Mouse (Mus musculus) neural tube, embryonic 11.5 days (tissue): Measurements from ENCODE around the gene Tfeb. TPM values are rescaled to one million over a fixed set of nuclear protein-coding genes. Genes with fewer than 3 reads are reported as not detected.

Experiments used
- ATAC-seq: fragments of 200-750 bp; cut with Nextera tagmentation; 2 replicates; pipeline ENCODE4 v1.8.0; 2017; ENCODE audit warnings: moderate number of reproducible peaks, mild to moderate bottlenecking, moderate TSS enrichment, moderate library complexity; ENCODE audit not compliant: insufficient read depth, low FRiP score, low TSS enrichment
- DNase-seq: peaks from one replicate; pipeline ENCODE4 v3.0.0-alpha.2; 2015; ENCODE audit warnings: low spot score
- H3K27ac ChIP-seq: fragments of 300-500 bp; sonication (generic); 2 replicates; pipeline ENCODE4 v1.5.1; 2014; ENCODE audit warnings: low read depth, mild to moderate bottlenecking, low read length
- H3K27me3 ChIP-seq: fragments of 300-500 bp; sonication (generic); 2 replicates; pipeline ENCODE4 v1.6.1; 2014; ENCODE audit warnings: mild to moderate bottlenecking, low read length, mixed read lengths; ENCODE audit not compliant: control insufficient read depth, insufficient read depth
- H3K36me3 ChIP-seq: fragments of 300-500 bp; sonication (generic); 2 replicates; pipeline ENCODE4 v1.6.1; 2014; ENCODE audit warnings: mild to moderate bottlenecking, low read length, moderate library complexity, mixed read lengths; ENCODE audit not compliant: control insufficient read depth, insufficient read depth
- H3K4me1 ChIP-seq: fragments of 300-500 bp; sonication (generic); 2 replicates; pipeline ENCODE4 v1.6.1; 2014; ENCODE audit warnings: low read length, mixed read lengths; ENCODE audit not compliant: control insufficient read depth, insufficient read depth
- H3K4me2 ChIP-seq: fragments of 300-500 bp; sonication (generic); 2 replicates; pipeline ENCODE4 v1.6.1; 2014; ENCODE audit warnings: low read depth, mild to moderate bottlenecking, moderate library complexity
- H3K4me3 ChIP-seq: fragments of 300-500 bp; sonication (generic); 2 replicates; pipeline ENCODE4 v1.5.1; 2014; ENCODE audit warnings: low read depth, low read length
- H3K9ac ChIP-seq: fragments of 300-500 bp; sonication (generic); 2 replicates; pipeline ENCODE4 v1.6.1; 2014; ENCODE audit warnings: mild to moderate bottlenecking, low read length
- H3K9me3 ChIP-seq: fragments of 300-500 bp; sonication (generic); 2 replicates; pipeline ENCODE4 v1.6.1; 2016; ENCODE audit warnings: low read length; ENCODE audit not compliant: control insufficient read depth
- WGBS: fragments of 180-500 bp; shearing (Covaris S2); extraction: QIAGEN DNeasy Blood & Tissue Kit; methylation state at CpG from one replicate; pipeline ENCODE4 v1.1.7; 2014; 5-methylcytosine and 5-hydroxymethylcytosine counted together
- polyA plus RNA-seq: library from polyadenylated mRNA; unstranded; fragments of >200 nt; fragmentation: Nextera tagmentation; extraction: Ambion mirVana; gene quantifications from 2 replicates; pipeline ENCODE4 v1.2.1, GENCODE M21; 2014

Tfeb gene
- 1.8 and 2.0 TPM in 2 replicates for polyA plus RNA-seq

DNA sequence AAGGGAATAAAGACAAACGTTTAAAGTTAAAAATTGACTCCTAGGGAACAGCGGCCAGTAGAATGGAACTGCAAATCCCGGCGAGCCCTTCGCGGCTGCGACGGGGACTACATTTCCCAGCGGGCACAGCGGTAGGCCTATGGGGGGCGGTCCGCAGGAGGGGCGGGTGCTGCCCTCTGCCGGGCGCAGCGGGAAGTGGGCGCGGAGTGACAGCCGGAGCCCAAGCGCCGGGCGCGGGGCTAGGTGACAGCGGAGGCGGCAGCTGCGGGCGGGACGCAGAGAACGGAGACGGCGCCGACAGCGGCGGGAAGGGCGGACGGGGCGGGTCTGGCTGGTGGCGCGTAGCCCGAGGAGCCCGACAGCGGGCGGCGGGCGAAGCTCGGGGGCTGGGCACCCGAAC is at the start of gene Tfeb:
TSS of gene Tfeb (plus strand) at position 175 of the 400 bp plus-strand sequence.
- Histone ChIP-seq H3K4me2 (peak within 1 kb of the TSS; percentile 97), H3K4me3 (peak within 1 kb of the TSS; percentile 53), H3K27ac (no peak within 1 kb of the TSS), H3K9ac (peak within 1 kb of the TSS; percentile 61), H3K4me1 (peaks cover 18% of the 10 kb centered on the region), H3K27me3 (peaks cover 23% of the 10 kb centered on the region), H3K36me3 (no peaks in the 10 kb centered on the region), H3K9me3 (no peaks in the 10 kb centered on the region)
- DNase-seq (peak; percentile 97), ATAC-seq (peak; percentile 65)
- WGBS = under 1% methylated on average over 47 of the region's 47 CpGs

DNA sequence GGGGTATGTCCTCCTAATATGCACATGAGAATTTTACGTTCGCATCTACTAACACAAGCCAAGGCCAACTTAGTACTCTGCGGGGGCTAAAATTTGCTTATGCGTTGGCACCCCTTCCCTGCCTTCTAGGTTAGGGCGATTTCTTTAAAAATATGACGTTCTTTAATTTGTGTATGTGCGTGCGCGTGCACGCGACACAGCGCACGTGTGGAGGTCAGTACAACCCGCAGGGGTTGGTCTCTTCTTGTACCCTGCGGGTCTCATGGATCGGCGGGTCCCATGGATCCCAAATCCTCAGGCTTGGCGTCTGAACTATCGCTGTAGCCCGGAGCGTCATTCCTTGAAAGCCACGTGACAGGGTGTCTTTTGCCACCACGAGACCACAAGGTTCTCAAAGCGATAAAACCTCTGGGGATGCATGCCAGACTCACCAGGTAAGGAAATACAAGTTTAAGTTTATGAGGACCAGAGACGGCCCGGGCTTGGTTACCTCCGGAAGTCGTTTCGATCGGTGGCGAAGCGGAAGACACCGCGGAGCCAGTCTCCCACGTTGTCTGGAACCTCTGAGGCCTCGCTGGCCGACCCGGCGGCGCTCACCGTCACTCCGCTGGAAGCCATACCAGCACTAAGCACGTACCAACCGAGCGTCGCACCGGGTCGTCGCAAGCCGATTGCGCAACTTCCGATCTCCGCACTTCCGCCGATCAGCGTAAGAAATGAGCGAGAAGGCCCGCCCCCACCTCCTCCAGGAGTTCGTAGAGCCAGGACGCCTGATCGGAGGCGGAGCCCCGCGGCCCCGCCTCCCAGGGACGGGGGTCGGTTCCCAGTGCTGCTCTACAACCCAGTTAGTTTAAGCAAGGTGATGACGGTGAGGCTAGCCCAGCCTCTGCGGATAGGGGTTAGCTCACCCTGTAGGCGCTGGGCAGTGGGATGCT is 49.2 kb upstream of the Tfeb start:
- WGBS = under 1% methylated on average over 70 of the region's 70 CpGs
- H3K4me1 ChIP-seq = peaks cover 7% of the 10 kb centered on the region
- ATAC-seq (peak; percentile 90), DNase-seq (peak; percentile 97)
- H3K27ac ChIP-seq = peak overlapping the region; percentile 67
- peak overlapping the region; percentile 77 for H3K9ac ChIP-seq
- no peaks in the 10 kb centered on the region for H3K27me3 ChIP-seq
- 0 out of 2 replicates have a peak, but pooled peaks cover 2% of the 10 kb centered on the region for H3K36me3 ChIP-seq
- H3K9me3 ChIP-seq = no peaks in the 10 kb centered on the region
- H3K4me2 ChIP-seq = peak overlapping the region; percentile 94
- H3K4me3 ChIP-seq = peak overlapping the region; percentile 78

DNA sequence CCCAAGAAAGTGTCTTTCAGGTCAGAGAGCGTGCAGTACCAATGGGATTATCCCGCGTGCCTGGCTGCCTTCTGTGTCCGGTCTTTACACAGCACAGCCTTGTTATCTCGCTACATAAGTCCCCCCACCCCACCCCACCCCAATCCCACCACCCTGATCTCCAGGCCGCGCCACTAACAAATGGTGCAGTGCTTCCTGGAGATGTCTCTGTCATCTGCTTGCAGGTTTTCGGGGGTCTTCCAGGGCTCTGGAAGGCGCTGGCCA is 48.6 kb upstream of the Tfeb start, which contains the start of gene Tomm6:
TSS of gene Tomm6 (minus strand) at position 43 of the 264 bp plus-strand sequence.
- WGBS = 0% methylated on average over 9 of the region's 9 CpGs
- no peak for ATAC-seq

DNA sequence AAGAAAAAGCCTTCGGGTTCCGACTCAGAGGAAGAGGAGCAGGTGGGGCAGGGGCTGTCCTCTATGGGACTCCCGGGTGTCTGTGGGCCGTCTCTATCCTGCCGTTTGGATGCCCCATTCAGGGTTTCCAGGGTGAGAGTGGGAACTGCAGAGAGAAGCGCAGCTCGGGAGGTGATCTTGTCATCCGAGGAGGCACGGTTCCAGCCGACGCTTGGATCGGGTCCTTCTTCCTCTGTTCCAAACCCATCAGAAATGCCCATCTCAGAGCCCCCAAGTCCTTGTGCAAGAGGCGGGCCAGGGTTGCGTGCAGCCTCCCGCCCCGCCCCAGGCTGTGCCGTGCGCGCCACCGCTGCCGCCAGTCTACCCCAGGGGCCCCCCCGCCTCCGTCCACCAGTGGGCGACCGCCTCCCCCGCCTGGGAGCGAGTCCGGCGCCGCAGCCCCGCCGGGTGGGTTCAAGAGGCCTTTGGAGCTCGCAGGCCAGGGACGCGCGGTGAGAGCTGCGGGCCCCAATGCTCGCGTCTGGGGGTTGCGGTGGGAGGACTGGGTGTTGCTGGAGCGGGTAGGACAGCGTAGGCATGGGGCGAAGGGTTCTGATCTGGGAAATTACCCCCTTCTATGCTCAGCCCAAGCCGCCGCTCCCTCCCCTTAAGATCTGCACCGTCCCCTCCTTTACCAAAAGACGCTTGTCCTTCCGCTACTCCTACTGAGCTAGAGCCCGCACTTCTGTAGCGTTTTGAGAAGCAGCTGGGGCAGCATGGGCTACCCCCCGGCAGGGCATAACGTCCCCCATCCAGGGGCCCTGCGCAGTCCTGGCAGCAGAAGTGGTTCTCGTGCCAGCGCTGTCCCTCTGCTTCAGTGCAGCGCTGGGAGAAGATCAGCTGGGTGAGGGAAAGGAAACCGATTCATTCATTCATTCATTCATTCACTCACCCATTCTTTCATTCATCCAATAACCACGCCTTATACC is 47.9 kb upstream of the Tfeb start, which contains the start of gene Frs3:
TSS of gene Frs3 (plus strand) at position 423 of the 968 bp plus-strand sequence.
- peak; percentile 78 for DNase-seq
- peaks cover 7% of the 10 kb centered on the region for H3K4me1 ChIP-seq
- H3K27ac ChIP-seq = peak within 1 kb of the TSS; percentile 67
- peak within 1 kb of the TSS; percentile 94 for H3K4me2 ChIP-seq
- H3K36me3 ChIP-seq = 0 out of 2 replicates have a peak, but pooled peaks cover 2% of the 10 kb centered on the region
- peak; percentile 45 for ATAC-seq
- H3K4me3 ChIP-seq = peak within 1 kb of the TSS; percentile 78
- no peaks in the 10 kb centered on the region for H3K27me3 ChIP-seq
- no peaks in the 10 kb centered on the region for H3K9me3 ChIP-seq
- 1% methylated on average over 51 of the region's 58 CpGs for WGBS
- peak within 1 kb of the TSS; percentile 77 for H3K9ac ChIP-seq

More for the DNA sequence above, 48.6 kb upstream of the Tfeb start, which contains the start of gene Tomm6:
- Histone ChIP-seq H3K4me1 (peaks cover 7% of the 10 kb centered on the region), H3K9ac (peak within 1 kb of the TSS; percentile 77), H3K4me3 (peak within 1 kb of the TSS; percentile 78), H3K9me3 (no peaks in the 10 kb centered on the region), H3K4me2 (peak within 1 kb of the TSS; percentile 94), H3K27me3 (no peaks in the 10 kb centered on the region), H3K36me3 (0 out of 2 replicates have a peak, but pooled peaks cover 2% of the 10 kb centered on the region), H3K27ac (peak within 1 kb of the TSS; percentile 67)
- DNase-seq = no peak

DNA sequence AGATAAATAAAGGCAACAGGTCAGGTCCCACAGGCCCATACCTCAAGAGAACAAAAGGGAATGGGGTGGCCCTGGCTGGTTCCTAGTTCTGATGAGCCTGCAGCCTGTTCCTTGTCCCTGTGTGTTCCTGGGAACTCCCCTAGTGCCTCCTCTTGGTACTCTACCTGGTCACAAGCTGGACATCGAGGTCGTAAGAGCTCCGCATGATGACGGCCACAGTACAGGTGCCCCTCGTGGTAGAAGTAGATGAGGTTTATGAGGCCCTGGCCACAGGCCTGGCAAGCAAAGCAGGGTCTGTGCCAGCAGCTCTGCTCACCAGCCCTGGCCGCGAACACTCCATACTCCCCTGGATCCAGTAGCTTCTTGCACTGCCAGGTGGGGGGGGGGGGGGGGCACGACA is 46.9 kb upstream of the Tfeb start:
- 82% methylated on average over 7 of the region's 8 CpGs for WGBS
- Histone ChIP-seq H3K9me3 (no peaks in the 10 kb centered on the region), H3K9ac (no peak overlapping the region), H3K4me3 (no peak overlapping the region), H3K36me3 (no peaks in the 10 kb centered on the region), H3K4me1 (peaks cover 7% of the 10 kb centered on the region), H3K27me3 (no peaks in the 10 kb centered on the region), H3K4me2 (no peak overlapping the region), H3K27ac (no peak overlapping the region)
- no peak for ATAC-seq
- DNase-seq = no peak

DNA sequence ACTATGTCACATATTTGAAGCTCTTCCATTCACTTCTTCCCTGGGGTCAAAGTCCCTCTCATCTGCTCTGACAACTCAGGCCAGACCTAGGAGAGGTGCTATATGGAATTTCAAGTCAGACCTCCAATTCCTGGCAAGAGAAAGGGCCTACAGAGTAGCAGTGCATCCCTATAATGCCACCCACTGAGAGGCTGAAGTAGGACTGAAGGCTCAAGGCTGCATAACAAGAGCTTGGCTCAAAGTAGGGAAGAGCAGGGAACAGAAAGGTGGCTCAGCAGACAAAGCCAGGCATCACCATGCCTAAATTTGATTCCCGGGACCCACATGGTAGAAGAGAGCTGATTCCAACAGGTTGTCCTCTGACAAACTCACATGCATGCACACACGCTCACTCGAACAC is 45.2 kb upstream of the Tfeb start:
- 89% methylated on average over 3 of the region's 3 CpGs for WGBS
- H3K27me3 ChIP-seq = no peaks in the 10 kb centered on the region

DNA sequence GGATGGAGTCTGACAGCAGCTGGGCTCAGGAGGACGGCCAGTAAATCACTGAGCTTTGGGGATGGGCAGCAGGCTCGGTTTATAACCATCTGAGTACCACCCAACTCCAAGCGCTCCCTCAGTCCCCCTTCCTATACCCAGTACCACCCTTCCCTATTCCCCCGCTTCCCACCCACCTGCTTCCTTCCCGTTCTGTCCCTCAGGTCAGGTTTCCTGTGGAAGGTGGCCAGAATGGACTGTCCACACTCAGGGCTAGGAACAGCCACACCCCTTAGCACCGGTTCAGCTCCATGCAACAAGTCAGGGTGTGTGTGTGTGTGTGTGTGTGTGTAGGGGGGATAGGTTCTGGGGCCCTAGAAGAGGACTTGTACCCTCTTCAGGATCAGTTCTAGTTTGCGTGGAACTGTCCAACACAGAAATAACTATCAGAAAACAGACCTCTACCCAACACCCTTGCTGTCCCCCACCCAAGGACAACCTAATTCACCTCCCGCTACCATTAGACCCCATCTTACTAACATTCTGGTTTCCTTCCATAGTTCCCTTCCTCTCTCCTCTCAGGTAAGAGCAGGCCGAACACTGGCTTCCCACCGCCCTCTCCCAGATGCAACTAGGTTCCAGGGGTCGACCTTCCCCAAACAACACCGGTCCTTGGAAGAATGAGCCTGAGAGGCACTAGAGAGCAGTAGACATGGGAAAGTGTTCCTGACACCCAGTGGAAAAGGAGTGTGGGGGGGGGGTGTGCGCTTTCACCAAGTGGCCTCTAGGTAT is 43.0 kb upstream of the Tfeb start:
- Histone ChIP-seq H3K9me3 (no peaks in the 10 kb centered on the region), H3K27ac (no peak overlapping the region), H3K36me3 (no peaks in the 10 kb centered on the region), H3K4me2 (peak overlapping the region; percentile 66), H3K9ac (peak overlapping the region; percentile 72), H3K4me3 (peak overlapping the region; percentile 48), H3K27me3 (no peaks in the 10 kb centered on the region), H3K4me1 (no peaks in the 10 kb centered on the region)
- ATAC-seq = no peak
- WGBS = 33% methylated on average over 13 of the region's 13 CpGs
- no peak for DNase-seq

More for the DNA sequence above, 45.2 kb upstream of the Tfeb start:
- H3K9ac ChIP-seq = no peak overlapping the region
- peaks cover 7% of the 10 kb centered on the region for H3K4me1 ChIP-seq
- H3K36me3 ChIP-seq = no peaks in the 10 kb centered on the region
- no peak for ATAC-seq
- no peak overlapping the region for H3K4me2 ChIP-seq
- no peak overlapping the region for H3K27ac ChIP-seq
- no peak overlapping the region for H3K4me3 ChIP-seq
- no peaks in the 10 kb centered on the region for H3K9me3 ChIP-seq
- DNase-seq = no peak

DNA sequence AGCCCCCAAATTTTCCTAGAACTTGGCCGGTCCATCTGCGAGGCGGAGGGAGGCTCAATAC is 42.6 kb upstream of the Tfeb start, which contains the start of gene Gm21981:
TSS of gene Gm21981 (minus strand) at position 14 of the 61 bp plus-strand sequence.
- Histone ChIP-seq H3K4me3 (peak within 1 kb of the TSS; percentile 48), H3K9me3 (no peaks in the 10 kb centered on the region), H3K27me3 (no peaks in the 10 kb centered on the region), H3K4me2 (peak within 1 kb of the TSS; percentile 66), H3K36me3 (no peaks in the 10 kb centered on the region), H3K9ac (peak within 1 kb of the TSS; percentile 72), H3K4me1 (no peaks in the 10 kb centered on the region), H3K27ac (peak within 1 kb of the TSS; percentile 45; the same call in 1 of the 2 replicates)
- ATAC-seq = no peak
- 0% methylated on average over 3 of the region's 3 CpGs for WGBS
- DNase-seq = no peak
